Mouse (Mus musculus) midbrain, embryonic 15.5 days (tissue): ENCODE measurements around the gene Mdfi. TPM values are rescaled to one million over a fixed set of nuclear protein-coding genes. Genes with fewer than 3 reads are reported as not detected.

ENCODE experiments used
- ATAC-seq: fragments of 200-750 bp; cut with Nextera tagmentation; replicated peaks from 2 replicates; pipeline ENCODE4 v1.8.0; 2017; ENCODE audit warnings: moderate TSS enrichment
- H3K27ac ChIP-seq: fragments of 300-500 bp; sonication (generic); 2 replicates; pipeline ENCODE4 v1.5.1; 2015; ENCODE audit warnings: mild to moderate bottlenecking, inconsistent platforms
- H3K27me3 ChIP-seq: fragments of 300-500 bp; sonication (generic); replicated peaks from 2 replicates; pipeline ENCODE4 v1.6.1; 2015; ENCODE audit warnings: inconsistent platforms
- H3K36me3 ChIP-seq: fragments of 300-500 bp; sonication (generic); replicated peaks from 2 replicates; pipeline ENCODE4 v1.6.1; 2015; ENCODE audit warnings: inconsistent platforms
- H3K4me1 ChIP-seq: fragments of 300-500 bp; sonication (generic); 2 replicates; pipeline ENCODE4 v1.6.1; 2015; ENCODE audit warnings: inconsistent platforms
- H3K4me2 ChIP-seq: fragments of 300-500 bp; sonication (generic); 2 replicates; pipeline ENCODE4 v1.6.1; 2015; ENCODE audit warnings: inconsistent platforms, mild to moderate bottlenecking, moderate library complexity
- H3K4me3 ChIP-seq: fragments of 300-500 bp; sonication (generic); 2 replicates; pipeline ENCODE4 v1.5.1; 2015; ENCODE audit warnings: mild to moderate bottlenecking, inconsistent platforms
- H3K9ac ChIP-seq: fragments of 300-500 bp; sonication (generic); 2 replicates; pipeline ENCODE4 v1.6.1; 2015; ENCODE audit warnings: mild to moderate bottlenecking, inconsistent platforms
- H3K9me3 ChIP-seq: fragments of 300-500 bp; sonication (generic); 2 replicates; pipeline ENCODE4 v1.6.1; 2016; ENCODE audit warnings: inconsistent platforms
- WGBS: fragments of 180-500 bp; shearing (Covaris S2); methylation state at CpG from one replicate; pipeline ENCODE4 v1.1.7; 2015; ENCODE audit warnings: mixed read lengths; 5-methylcytosine and 5-hydroxymethylcytosine counted together
- polyA plus RNA-seq: library from polyadenylated mRNA; unstranded; fragments of >200 nt; fragmentation: Nextera tagmentation; extraction: Ambion mirVana; gene quantifications from 2 replicates; pipeline ENCODE4 v1.2.1, GENCODE M21; 2015

The Mdfi gene
- polyA plus RNA-seq, 1 experiment from 2014 or later = 2.7 TPM

DNA sequence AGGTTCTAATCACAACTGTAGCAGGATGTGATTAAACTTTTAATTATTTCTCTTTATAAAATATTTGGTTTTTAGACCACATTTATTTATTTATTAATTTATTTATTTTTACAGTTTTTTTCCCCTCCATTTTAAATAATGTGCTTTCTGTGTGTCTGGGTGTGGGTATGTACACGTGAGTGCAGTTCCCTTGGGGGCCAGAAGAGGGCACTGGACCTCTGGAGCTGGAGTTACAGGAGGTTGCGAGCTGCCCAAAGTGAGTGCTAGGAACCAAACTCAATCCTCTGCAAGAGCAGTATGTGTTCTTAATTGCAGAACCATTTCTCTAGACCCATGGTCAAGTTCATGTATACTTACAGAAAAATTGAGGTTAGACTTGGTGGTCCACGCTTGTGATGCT lies 9.0 kb upstream of the Mdfi start:
- no peak overlapping the region for H3K9ac ChIP-seq
- ATAC-seq = no peak
- no peak overlapping the region for H3K4me2 ChIP-seq
- H3K27me3 ChIP-seq = 0 out of 2 replicates have a peak, but pooled peaks cover under 1% of the 10 kb centered on the region
- no peaks in the 10 kb centered on the region for H3K9me3 ChIP-seq
- 89% methylated on average over 3 of the region's 3 CpGs for WGBS
- no peaks in the 10 kb centered on the region for H3K36me3 ChIP-seq
- no peaks in the 10 kb centered on the region for H3K4me1 ChIP-seq
- no peak overlapping the region for H3K27ac ChIP-seq
- H3K4me3 ChIP-seq = no peak overlapping the region

DNA sequence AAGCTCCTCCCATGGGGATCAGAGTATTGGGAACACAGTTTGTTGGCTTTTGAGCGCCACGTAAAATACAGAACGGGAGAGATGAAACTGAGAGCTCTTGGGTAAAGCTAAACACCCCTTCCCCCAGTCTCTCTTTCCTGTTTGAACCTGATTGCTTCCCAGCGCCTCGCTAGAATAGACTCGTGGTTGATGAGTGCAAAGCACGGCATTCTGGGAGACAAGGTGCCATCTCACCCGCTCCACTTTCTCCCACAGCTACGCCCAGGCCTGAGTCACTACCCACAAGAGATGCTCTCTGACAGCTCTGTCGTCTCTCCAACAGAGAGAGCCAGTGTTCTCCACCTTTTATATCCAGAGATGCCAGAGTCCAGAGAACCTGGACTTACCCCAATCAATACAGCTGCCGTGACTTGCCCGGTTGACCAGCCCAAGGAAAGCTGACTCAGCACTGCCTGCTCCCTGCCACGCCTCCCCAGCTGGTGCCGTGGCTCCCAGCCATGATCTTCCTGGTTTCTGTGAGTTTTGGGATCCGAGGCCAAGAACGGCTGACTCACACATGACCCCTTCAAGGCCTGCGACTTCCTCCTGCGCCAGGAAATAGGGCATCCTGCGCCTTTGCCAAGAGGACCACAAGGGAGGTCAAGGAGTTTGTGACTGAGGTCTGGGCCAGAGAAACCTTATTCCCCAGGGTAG lies 7.6 kb upstream of the Mdfi start:
- no peak overlapping the region for H3K4me2 ChIP-seq
- H3K9me3 ChIP-seq = no peaks in the 10 kb centered on the region
- no peaks in the 10 kb centered on the region for H3K36me3 ChIP-seq
- 0 out of 2 replicates have a peak, but pooled peaks cover 3% of the 10 kb centered on the region for H3K27me3 ChIP-seq
- no peaks in the 10 kb centered on the region for H3K4me1 ChIP-seq
- no peak overlapping the region for H3K4me3 ChIP-seq
- ATAC-seq = no peak
- 81% methylated on average over 19 of the region's 19 CpGs for WGBS
- no peak overlapping the region for H3K27ac ChIP-seq
- no peak overlapping the region for H3K9ac ChIP-seq

DNA sequence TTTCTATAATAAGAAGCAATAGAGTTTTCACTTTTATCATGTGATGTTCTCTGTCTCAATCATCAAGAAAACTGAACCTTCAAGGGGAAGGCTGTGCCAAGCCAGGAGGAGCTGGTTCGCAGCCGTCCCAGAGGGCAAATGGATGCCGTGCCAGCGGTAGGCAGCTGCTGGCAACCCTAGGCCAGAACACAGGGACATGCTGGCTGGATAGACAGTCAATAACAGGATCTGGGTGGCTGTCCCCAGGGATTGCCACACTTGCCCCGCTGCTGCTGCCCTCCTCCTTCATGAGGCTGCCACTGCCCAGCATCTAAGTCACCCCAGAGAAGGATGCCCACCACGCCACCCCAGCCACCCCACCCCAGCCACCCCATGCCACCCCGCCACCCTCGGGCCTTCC lies 7.0 kb upstream of the Mdfi start:
- H3K9me3 ChIP-seq = no peaks in the 10 kb centered on the region
- no peak overlapping the region for H3K4me3 ChIP-seq
- no peaks in the 10 kb centered on the region for H3K4me1 ChIP-seq
- 0 out of 2 replicates have a peak, but pooled peaks cover 3% of the 10 kb centered on the region for H3K27me3 ChIP-seq
- H3K9ac ChIP-seq = no peak overlapping the region
- 83% methylated on average over 8 of the region's 8 CpGs for WGBS
- no peaks in the 10 kb centered on the region for H3K36me3 ChIP-seq
- no peak for ATAC-seq
- H3K4me2 ChIP-seq = no peak overlapping the region
- H3K27ac ChIP-seq = no peak overlapping the region

- Histone ChIP-seq H3K4me1 (peaks cover 15% of the 10 kb centered on the region), H3K27me3 (peaks cover 33% of the 10 kb centered on the region), H3K27ac (no peak overlapping the region), H3K36me3 (no peaks in the 10 kb centered on the region), H3K9ac (no peak overlapping the region), H3K4me2 (no peak overlapping the region), H3K4me3 (no peak overlapping the region), H3K9me3 (no peaks in the 10 kb centered on the region)
- whole genome bisulfite sequencing = 53% methylated on average over 6 of the region's 6 CpGs
- ATAC-seq = no peak
These were observed 3.3 kb upstream of the Mdfi start for GRCm38 (mm10) chr17:47837808-47838207.

- ATAC-seq = no peak
- H3K27ac ChIP-seq = no peak overlapping the region
- no peaks in the 10 kb centered on the region for H3K36me3 ChIP-seq
- peak overlapping the region; percentile 53 for H3K4me3 ChIP-seq
- H3K4me2 ChIP-seq = peak overlapping the region; percentile 99
- H3K4me1 ChIP-seq = peaks cover 31% of the 10 kb centered on the region
- peak overlapping the region; percentile 50; the same call in 1 of the 2 replicates for H3K9ac ChIP-seq
- H3K27me3 ChIP-seq = peaks cover 46% of the 10 kb centered on the region
- 1% methylated on average over 45 of the region's 45 CpGs for WGBS
- no peaks in the 10 kb centered on the region for H3K9me3 ChIP-seq
These were observed 636 bp downstream of the Mdfi start for GRCm38 (mm10) chr17:47833628-47834481.

DNA sequence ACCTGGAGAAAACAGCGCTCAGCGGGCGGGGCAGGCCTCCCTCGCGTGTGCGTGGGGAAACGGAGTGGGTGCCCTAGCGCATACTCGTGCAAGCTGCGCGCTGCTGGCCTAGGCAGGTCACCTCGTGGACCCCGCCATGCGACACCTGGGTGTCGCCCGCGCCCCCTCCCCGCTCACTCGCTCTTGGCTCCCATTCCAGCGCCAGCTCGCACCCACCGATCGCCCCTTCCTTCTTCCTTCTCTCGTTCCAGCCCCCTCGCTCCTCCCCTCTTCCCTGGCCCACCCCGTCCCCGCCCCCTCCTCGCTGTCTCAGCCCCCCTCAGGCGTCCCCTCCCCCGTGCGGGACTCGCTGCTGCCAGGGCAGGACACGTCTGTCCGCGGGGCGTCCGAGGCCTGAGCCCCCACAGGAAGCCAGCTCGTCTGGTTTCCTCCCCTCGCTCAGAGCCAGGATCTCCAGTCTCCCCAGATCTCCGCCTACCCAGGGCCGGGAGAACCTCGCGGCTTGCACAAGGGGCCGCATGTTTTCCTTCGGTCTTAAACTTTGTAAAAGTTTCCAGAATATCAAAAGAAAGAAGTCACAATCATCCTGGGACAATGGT lies 1.4 kb downstream of the Mdfi start:
- peaks cover 43% of the 10 kb centered on the region for H3K27me3 ChIP-seq
- H3K9ac ChIP-seq = peak overlapping the region; percentile 50
- no peaks in the 10 kb centered on the region for H3K9me3 ChIP-seq
- H3K4me2 ChIP-seq = peak overlapping the region; percentile 99
- no peak overlapping the region for H3K27ac ChIP-seq
- under 1% methylated on average over 42 of the region's 45 CpGs for WGBS
- H3K4me3 ChIP-seq = peak overlapping the region; percentile 53
- peaks cover 31% of the 10 kb centered on the region for H3K4me1 ChIP-seq
- ATAC-seq = peak; percentile 63
- H3K36me3 ChIP-seq = no peaks in the 10 kb centered on the region

DNA sequence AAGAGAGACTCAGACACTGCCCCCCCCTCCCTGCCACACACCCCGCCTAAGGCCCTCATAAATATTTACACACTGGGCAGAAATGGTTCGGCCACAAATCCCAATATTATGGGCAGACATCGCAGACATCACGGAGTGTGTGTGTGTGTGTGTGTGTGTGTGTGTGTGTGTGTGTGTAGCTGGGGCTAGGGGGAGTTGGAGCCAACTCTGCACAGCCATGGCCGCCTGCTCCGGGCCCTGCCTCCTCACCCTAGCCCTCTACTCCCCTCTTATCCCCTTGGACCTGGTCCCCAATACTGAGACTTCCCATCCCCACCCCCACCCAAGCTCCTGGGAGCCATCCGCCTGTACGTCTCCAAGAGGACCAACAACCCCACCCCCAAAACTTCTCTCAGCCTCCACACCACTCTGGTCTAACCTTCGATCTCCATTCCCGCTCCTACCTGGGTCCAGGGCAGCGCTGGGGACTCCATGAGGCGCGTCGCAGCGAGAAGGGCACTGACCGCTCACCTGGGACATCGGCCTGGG lies 1.9 kb downstream of the Mdfi start:
- no peaks in the 10 kb centered on the region for H3K9me3 ChIP-seq
- H3K27ac ChIP-seq = no peak overlapping the region
- H3K36me3 ChIP-seq = no peaks in the 10 kb centered on the region
- H3K9ac ChIP-seq = peak overlapping the region; percentile 50
- H3K4me3 ChIP-seq = peak overlapping the region; percentile 53
- H3K27me3 ChIP-seq = peaks cover 43% of the 10 kb centered on the region
- 2% methylated on average over 17 of the region's 17 CpGs for WGBS
- peak overlapping the region; percentile 99 for H3K4me2 ChIP-seq
- peak; percentile 57 for ATAC-seq
- H3K4me1 ChIP-seq = peaks cover 31% of the 10 kb centered on the region

- H3K4me2 ChIP-seq = peak overlapping the region; percentile 99
- ATAC-seq = 0 out of 2 replicates have a peak, but pooled peaks have one; percentile 4
- H3K9me3 ChIP-seq = no peaks in the 10 kb centered on the region
- H3K4me3 ChIP-seq = no peak overlapping the region
- H3K4me1 ChIP-seq = peaks cover 31% of the 10 kb centered on the region
- no peak overlapping the region for H3K27ac ChIP-seq
- WGBS = 51% methylated on average over 5 of the region's 5 CpGs
- no peak overlapping the region for H3K9ac ChIP-seq
- H3K36me3 ChIP-seq = no peaks in the 10 kb centered on the region
- peaks cover 43% of the 10 kb centered on the region for H3K27me3 ChIP-seq
These were observed 2.7 kb downstream of the Mdfi start for GRCm38 (mm10) chr17:47831772-47832171.

DNA sequence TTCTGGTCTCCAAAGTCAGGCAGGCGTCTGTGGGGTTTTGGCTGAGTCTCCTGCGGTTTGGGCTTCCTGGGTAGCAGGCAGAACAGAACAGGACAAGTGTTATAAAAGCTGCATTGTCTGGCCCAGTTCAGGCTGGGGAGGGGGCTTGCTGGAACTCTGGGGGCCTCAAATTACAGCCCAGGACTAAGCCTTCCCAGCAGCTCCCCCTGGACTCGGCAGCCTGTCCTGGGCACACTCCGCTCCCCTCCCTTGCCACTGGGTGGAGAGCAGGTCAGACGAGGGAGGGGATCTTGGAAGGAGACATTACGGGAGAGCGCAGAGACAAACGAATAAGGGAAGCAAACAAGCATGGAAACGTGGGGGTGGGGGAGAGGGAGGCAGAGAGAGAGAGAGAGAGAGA lies 3.3 kb downstream of the Mdfi start:
- Histone ChIP-seq H3K4me2 (peak overlapping the region; percentile 99; the same call in 1 of the 2 replicates), H3K9ac (no peak overlapping the region), H3K4me1 (peaks cover 31% of the 10 kb centered on the region), H3K9me3 (no peaks in the 10 kb centered on the region), H3K36me3 (no peaks in the 10 kb centered on the region), H3K27ac (no peak overlapping the region), H3K27me3 (peaks cover 43% of the 10 kb centered on the region), H3K4me3 (no peak overlapping the region)
- 5% methylated on average over 9 of the region's 9 CpGs for WGBS
- ATAC-seq = no peak

GRCm38 (mm10) chr17:47821339-47821738 lies 13.2 kb downstream of the Mdfi start:
- H3K36me3 ChIP-seq = no peaks in the 10 kb centered on the region
- no peaks in the 10 kb centered on the region for H3K27me3 ChIP-seq
- H3K4me2 ChIP-seq = no peak overlapping the region
- H3K4me3 ChIP-seq = no peak overlapping the region
- no peak for ATAC-seq
- no peaks in the 10 kb centered on the region for H3K9me3 ChIP-seq
- no peak overlapping the region for H3K9ac ChIP-seq
- no peak overlapping the region for H3K27ac ChIP-seq
- WGBS = 76% methylated on average over 8 of the region's 8 CpGs
- no peaks in the 10 kb centered on the region for H3K4me1 ChIP-seq

- H3K27ac ChIP-seq = no peak overlapping the region
- no peak overlapping the region for H3K4me2 ChIP-seq
- H3K27me3 ChIP-seq = no peaks in the 10 kb centered on the region
- no peaks in the 10 kb centered on the region for H3K36me3 ChIP-seq
- H3K4me1 ChIP-seq = 0 out of 2 replicates have a peak, but pooled peaks cover 8% of the 10 kb centered on the region
- 81% methylated on average over 13 of the region's 13 CpGs for WGBS
- ATAC-seq = no peak
- H3K4me3 ChIP-seq = no peak overlapping the region
- H3K9ac ChIP-seq = no peak overlapping the region
- H3K9me3 ChIP-seq = no peaks in the 10 kb centered on the region
These were observed 16.3 kb downstream of the Mdfi start for GRCm38 (mm10) chr17:47818038-47818725.
